Mouse (Mus musculus) right cerebral cortex, postnatal 4 days (tissue): ENCODE measurements around the gene Retreg1.
A peak's percentile ranks its signal among the peaks of the same experiment; 100 is the strongest.
"Not testable (repeated sequence)": the region's sequence is repeated elsewhere in the genome, so short reads cannot be mapped to it uniquely, and the experiment has no call there.

ENCODE experiments used
- DNase-seq: peaks from one replicate; pipeline ENCODE4 v3.0.0-alpha.2; 2022

Retreg1 gene

DNA sequence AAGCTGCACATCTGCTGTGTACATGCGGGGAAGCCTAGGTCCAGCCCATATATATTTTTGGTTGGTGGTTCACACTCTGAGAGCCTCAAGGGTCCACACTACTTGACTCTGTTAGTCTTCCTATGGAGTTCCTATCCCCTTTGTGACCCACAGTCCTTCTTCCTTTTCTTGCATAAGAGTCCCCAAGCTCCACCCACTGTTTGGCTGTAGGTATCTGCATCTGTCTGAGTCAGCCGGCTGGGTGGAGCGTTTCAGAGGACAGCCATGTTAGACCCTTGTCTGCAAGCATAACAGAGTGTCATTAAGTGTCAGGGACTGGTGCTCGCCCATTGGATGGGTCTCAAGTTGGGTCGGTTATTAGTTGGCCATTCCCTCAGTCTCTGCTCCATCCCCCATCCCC is 107.6 kb downstream of the Retreg1 start:
- no peak for DNase-seq

DNA sequence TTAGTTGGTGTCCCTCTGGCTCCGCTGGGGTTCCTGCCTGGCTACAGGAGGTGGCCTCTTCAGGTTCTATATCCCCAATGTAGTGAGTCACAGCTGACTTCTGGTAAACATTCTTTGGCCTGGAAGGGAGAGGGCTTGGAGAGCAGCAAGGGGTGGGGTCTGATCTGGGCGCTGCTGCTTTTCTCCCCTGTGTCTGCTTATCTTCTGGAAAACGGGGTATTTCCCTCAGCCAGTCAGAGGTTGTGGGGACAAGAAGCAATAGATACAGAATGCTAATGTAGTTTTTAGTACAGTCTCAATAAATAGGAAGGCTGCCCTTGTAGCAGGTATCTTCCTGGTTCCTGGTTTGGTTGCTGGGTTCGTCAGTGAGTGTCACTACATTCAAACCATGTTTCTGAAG is 108.1 kb downstream of the Retreg1 start:
- DNase-seq: no peak

DNA sequence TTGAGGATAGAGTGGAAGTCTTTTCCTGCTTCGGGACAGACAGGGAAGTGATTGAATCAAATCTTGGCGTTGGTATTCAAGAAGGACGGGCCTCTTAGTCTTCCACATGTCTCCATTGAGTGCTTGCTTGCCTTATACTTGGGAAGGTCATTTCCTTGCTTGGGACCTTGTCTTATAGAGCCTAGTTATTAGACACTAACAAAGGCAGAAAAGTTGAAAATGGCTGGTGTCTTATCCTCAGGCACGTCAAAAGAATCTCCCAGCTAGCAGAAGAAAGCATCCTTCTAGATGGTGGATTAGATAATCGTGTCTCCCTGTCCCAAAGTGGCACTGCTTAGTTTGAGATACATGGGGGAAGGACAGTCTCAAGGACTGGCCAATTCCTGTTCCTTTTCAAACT is 113.0 kb downstream of the Retreg1 start:
- no peak for DNase-seq

DNA sequence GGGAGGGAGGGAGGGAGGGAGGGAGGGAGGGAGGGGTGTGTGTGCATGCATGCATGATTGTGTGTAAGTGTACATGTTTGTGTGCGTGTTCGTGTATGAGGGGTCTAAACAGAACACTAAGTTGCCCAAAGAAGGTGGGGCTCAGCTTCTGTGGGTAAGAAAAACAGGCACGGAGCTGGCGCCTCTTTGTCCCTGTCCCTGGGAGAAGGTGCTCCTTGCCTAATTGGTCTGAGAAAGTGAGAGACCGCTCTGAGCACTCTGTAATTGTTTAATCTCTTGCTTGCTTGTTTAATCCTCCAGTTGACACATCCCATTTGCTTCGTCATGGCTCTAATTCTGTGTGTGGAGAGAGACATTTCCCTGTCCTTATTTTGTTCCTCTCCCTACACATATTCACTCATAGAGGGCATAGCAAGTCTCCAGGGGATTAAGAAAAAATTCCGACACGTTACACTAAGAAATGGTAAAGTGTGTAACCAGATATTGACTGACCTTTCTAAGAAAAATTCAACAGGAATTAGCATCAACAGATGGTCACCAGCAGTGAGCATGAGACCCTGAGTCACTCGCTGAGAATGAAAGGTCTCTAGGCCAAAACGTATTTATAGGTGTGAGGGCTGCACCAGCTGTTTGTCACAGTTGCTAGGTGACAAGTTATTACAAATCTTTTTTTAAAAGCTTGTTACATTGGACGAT is 113.6 kb downstream of the Retreg1 start:
- no peak for DNase-seq

DNA sequence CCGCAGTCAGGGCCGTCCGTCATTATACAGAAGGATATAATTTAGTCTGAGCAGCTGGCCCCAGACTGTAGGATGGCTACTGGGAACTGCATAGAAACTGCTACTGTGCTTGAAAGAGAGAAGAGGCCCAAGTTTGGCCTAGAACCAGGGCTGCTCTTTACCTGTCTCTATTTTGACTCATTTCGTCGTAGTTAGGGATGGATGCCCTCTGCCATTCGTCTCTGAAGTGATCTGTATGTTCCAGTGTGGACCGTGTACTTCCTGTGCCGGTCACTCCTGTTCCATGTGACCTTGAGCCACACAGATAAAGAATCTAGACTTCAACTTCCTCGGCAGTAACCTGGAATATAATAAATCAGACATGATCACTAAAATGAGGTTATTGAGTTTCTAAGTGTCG is 114.7 kb downstream of the Retreg1 start:
- DNase-seq: no peak

DNA sequence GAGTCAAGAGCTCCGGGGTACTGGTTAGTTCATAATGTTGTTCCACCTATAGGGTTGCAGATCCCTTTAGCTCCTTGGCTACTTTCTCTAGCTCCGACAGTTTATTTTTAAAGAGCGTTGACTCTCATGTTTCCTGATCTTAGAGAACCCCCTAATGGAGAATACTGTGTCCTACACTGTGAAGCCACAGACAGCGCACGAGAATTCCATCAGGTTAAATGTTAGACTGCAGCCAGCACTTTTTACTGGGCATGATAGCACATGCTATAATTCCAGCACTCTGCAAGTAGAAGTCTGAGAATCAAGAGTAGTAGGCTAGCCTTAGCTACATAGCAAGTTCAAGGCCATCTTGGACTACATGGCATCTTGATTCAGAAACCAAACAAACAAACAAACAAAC is 116.4 kb downstream of the Retreg1 start:
- no peak for DNase-seq

DNA sequence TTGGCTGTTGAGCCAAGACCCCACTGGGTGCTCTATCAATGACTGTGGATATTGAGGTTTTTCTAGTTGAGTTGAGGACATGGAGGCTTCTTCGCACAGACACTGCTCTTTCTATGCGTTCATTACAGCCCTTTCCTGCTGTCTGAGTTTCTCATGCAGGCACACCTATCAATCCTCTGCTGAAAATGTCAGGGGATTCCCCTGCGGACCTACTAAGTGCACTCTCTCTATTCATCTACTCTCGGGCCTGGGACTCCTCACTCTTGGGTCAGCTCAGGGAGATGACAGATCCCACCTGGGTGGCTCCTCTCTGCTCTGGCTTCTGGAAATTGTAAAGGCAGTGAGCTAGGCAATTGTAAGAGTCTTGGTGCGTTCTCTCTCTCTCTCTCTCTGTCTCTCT is 117.3 kb downstream of the Retreg1 start:
- DNase-seq: no peak

DNA sequence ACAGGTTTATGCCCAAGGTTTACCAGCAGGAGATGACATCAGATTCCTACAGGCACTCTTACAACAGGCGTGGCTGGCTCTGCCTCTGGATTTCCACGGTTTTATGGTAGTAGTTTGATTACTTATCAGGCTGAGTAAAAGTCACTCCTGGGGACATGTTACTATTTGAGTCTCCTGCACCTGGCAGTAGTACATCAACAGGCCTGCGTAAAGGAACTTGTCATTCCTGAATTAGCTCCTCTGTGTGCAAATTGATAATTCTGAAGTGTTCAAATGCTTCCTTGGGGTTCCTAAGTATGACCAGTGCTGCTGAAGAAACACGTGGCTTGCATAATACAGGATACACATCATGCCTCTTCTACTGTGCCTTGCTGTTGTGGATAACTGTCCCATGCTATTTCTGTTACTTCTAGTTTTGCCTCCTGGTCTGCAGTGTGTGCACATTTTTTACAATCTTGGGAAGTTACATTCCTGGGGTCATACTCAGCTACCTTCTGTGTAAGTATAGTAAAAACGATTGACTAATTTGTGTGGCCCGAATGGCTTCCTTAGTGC is 123.3 kb downstream of the Retreg1 start:
- no peak for DNase-seq

DNA sequence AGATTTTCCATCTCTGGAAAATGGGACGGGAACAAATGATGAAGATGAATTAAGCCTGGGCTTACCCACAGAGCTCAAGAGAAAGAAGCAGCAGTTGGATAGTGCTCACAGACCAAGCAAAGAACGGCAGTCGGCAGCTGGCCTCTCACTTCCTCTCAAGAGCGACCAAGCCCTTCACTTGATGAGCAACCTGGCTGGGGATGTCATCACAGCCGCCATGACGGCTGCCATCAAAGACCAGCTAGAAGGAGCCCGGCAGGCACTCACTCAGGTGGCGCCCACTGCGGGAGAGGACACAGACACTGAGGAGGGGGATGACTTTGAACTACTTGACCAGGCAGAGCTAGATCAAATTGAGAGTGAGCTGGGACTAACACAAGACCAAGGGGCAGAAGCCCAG is 128.6 kb downstream of the Retreg1 start:
- no peak for DNase-seq

DNA sequence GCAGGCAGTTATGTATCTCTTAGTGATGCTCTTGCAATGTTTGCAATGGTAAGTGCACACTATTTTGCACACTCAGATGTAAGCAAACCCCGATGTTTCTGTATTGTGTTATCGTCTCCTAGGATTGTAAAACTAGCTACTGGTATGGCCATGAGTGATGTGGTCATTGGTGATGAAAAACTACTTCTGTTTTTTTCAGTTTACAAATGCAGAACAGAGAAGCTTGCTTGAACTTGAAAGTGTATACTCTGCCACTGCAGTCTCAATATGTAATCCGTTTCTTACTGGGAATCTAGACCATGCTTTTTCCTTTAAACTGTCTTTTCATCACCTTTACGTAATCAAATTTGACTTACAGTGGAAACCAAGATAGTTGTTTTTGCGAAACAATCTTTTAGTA is 129.8 kb downstream of the Retreg1 start:
- no peak for DNase-seq

DNA sequence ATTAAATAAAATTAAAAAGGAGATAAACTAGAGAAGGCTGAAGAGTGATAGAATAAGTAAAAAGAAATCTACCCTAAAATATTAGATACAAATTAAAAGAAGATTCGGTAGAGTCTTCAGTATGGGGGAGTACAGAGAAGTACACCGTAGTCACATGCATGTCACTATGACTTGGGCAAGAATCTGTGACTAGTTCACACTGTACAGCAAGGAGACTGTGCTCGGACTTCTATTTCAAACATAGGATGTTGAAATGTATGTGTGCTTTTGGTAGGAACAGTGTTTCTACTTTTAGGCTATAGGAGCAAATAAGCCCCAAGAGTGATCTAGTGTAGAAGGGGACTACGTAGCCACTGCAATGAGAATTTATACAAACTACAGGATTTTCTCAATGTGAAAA is 131.4 kb downstream of the Retreg1 start:
- no peak for DNase-seq

DNA sequence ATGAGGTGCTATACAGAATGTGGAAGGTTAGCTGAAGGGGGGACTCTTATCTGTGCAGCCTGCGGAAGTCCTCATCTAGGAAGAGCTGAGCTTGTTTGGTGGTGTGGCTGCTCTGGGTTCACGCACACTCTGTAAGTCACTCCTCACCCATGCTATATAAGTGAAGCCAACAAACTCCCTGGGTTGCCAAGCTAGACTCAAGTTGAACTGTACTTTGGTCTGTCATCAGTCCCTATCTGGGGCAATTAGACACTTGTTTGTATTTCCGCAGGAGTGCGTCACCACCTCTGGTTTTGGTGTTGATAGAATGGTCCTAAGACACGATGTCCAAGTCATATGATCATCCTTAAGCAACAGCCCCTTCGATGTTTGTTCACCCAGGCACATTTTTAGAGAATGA is 132.8 kb downstream of the Retreg1 start:
- no peak for DNase-seq

DNA sequence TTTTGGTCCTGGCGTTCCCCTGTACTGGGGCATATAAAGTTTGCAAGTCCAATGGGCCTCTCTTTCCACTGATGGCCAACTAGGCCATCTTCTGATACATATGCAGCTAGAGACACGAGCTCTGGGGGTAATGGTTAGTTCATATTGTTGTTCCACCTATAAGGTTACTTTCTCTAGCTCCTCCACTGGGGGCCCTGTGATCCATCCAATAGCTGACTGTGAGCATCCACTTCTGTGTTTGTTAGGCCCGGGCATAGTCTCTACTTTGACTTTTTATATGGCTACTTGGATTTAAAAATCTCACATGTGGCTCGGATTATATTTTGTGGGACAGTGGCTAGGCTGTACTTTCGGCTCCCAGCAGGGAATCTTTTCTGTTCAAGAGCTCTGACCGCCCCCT is 140.6 kb downstream of the Retreg1 start:
- not testable (repeated sequence) for DNase-seq

DNA sequence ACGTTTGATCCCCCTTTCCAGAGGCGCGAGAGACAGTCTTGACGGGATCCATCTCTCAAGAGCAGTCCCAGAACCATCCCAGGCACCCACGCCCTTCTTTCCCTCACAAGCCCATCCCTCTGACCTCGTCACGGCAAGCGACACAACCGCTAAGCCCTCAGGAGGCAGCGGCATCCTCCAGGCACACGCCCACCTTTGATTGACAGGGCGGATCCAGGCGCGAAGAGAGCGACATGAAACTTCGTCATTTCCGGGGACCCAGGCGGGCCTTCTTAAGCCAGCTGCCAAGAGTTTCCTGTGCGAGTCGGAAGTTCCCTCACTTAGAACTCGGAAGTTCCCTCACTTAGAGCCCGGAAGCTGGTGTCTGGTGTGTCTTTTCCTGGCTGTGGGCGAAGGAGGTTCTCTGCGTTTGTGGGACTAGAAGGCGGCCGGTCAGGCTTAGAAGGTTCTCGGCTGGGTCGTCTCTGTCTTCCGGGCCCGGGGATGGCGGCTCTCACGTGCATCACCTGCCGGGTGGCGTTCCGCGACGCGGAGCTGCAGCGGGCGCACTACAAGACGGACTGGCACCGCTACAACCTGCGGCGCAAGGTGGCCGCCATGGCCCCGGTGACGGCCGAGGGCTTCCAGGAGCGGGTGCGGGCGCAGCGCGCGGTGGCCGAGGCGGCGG is 141.2 kb downstream of the Retreg1 start, which contains the start of gene Zfp622:
TSS of gene Zfp622 (plus strand) at position 300 of the 667 bp plus-strand sequence.
- peak; percentile 89 for DNase-seq

DNA sequence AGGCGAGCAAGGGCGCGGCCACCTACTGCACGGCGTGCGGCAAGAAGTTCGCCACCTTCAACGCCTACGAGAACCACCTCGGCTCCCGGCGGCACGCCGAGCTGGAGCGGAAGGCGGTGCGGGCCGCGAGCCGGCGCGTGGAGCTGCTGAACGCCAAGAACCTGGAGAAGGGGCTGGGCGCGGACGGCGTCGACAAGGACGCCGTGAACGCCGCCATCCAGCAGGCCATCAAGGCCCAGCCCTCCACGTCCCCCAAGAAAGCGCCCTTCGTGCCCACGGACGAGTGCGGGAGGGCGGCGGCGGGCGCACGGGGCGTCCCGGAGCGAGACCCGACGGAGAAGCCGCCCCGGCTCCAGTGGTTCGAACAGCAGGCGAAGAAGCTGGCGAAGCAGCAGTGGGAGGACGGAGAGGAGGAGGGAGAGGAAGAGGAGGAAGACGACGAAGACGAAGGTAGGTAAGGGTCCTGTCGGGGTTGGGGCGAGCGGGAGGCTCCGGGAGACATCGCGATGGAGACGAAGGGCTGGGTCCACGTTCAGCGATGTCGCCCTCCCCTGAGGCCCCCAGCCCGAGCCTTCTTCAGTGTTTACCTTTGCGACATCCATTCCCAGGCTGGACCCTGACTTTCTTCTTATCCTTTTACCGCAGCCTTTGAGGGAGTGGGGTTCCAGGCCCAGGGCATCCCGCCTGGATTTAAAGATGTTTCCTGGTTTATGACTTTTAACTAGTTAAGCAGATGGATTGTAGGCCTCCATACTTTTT is 141.9 kb downstream of the Retreg1 start:
- DNase-seq: no peak

DNA sequence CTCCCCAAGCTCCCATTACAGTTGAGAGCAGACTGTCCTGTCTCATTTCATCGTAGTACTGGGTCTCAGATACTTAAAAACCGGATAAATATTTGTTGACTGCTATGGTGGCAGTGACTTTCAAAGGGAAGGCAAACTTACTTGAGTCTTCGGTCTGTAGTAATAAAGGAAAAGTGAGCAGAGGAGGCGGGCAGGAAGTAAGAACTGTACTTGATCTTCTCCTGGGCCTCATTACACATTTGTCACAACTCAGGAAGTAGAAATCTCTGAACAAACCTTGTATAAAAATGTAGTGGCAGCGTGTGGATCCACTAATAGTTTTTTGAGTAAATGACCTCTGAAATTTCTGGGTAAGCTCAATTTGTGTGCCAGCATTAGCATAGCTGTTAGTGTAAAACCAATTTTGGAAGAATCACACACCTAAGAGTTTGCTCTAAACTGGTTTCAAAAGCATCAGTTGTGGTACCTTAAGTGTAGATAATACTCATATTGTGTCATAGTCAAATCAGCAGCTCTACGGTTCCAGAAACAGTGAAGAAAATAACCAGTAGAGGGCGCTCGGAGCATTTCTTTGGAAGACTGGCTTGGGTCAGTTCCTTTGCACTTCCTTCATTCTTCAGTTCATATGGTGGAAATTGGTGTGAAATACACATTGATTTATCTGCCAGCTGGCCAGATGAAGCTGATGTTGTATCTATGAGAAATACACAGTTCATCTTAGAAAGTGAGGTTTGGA is 150.2 kb downstream of the Retreg1 start:
- DNase-seq: peak; percentile 53

DNA sequence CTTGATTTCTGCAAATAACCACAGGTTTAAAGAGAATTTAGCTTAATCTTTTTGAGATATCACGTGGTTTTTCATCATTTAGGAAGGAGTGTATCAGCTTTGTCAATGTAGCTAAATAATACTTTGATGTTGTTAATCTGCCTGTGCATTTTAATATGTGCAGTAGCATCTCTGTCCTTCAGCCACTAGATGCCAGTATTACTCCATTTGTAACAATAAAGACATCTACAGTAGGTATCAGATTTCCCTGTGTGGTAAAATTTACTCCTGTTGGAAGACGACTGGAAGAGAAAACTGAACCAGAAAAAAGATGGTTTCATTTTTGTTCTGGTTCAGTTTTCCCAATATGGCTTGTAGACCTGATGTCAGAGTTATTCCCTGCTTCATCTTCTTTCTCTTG is 152.5 kb downstream of the Retreg1 start:
- no peak for DNase-seq

DNA sequence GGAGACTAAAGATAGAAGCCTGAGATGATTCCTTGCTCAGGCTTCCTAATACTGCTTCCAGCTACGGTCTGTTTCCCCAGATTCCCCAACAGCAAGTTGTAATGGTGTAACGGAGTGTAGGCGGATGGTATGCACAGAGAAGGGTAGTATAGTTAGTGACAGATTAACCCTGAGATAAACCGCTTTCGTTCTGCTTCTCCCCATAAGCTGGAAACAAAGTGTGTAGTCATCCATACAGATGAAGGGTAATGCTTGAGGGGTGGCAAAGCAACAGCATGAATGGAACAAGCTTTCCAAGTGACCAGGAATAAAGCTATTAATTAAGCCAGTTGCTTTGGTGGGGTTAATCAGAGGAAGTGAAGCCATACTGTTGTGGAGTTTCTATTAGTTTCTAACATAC is 156.6 kb downstream of the Retreg1 start:
- not testable (repeated sequence) for DNase-seq

DNA sequence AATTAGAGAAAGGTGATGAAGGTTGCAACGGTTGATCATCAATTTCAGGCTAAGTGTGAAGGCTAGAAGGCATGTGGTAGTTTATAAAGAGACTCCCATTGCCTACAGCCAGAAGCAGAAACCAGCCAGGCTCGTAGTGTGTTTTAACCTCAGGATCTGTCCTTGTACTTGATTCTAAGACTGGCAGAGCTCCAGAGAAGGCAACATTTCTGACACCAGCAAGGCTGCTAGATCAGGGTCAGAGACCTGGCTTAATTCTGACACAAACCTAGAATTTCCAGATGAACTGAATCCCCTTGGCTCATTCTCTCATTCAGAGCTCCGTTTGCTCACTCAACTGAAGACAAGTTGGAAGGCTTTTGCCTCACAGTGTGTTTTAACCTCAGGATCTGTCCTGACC is 165.6 kb downstream of the Retreg1 start:
- no peak for DNase-seq

DNA sequence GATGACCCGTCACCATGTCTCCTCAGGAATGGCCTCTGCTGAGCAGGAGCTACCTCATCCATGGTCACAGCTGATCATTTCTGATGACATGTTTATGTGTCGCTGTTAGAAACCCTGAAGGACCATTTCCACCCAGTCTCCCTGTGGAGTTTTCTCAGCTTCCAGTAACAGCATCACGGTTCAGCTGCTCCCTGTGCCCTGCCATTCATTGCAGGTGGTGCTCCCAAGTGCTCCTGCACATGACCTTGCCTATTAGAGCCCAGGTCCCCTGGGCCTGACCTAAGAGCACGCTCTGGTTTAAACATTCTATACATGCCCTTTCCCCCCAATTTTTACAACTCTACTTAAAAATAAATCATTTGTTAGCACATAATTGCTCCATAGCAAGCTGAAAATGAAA is 169.9 kb downstream of the Retreg1 start:
- DNase-seq: no peak

DNA sequence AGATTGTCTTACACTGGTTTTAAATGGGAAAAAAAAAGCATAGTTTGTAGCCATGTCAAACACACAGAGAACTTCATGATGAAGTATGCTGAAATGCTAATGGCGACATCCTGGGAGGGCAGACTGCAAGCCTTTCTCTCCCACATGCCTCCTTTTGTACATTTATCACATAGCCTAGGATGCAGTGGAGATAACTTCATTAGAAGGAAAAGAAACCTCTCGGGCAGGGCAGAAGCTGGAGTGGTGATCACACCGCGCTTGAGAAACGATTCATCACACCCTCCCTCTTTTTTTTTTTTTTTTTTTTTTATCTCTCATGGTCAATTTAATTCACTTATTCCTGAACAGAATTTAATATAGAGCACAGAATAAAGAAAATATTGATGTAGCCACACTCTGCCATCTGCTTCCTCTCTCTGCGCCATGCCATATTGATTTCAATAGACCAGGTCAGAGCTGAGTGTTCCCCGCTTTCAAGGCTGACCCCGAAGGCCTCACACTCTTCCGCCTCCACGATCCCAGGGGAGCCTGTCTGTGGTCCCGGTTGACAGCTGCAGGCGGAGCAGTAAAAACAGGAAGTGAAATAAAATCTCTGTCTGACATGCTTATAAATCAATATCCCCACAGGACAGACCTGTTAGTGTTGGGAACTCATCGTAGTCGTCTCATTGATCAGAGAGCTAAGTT is 173.1 kb downstream of the Retreg1 start:
- no peak for DNase-seq

DNA sequence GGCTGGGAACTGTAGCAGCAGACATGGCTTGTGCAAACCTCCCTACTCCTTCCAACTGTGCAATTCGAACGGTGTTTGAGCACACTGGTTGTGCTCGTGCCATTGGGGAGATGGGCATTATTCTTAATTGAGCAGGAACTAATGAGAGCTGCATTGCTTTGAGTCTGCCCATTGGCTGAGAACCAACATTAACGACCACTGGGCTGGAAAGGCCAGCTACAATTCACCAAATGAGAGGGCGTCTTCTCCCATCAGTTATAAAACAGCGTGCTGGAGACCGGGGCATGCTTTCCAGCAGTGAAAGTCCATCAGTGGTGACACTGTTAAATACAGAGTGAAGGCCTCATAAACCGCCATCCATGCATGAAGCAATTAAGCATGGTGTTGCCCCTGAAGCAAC is 178.7 kb downstream of the Retreg1 start:
- no peak for DNase-seq
